Mouse (Mus musculus) urinary bladder, postnatal 36 days (tissue): Measurements from ENCODE around the gene Bnip3.

Experiments used
- DNase-seq, 2 experiments: peaks; one replicate each; pipeline ENCODE4 v3.0.0; 2022; ENCODE audit warnings: low spot score in 2 of 2, mixed read lengths in 1 of 2

The Bnip3 gene

GRCm38 (mm10) chr7:138906441-138906840, 2.9 kb downstream of the Bnip3 start:
- no peak for DNase-seq

- no peak for DNase-seq
Observed at GRCm38 (mm10) chr7:138903886-138904435, 5.4 kb downstream of the Bnip3 start.

- no peak for DNase-seq
Observed at GRCm38 (mm10) chr7:138898743-138899142, 10.6 kb downstream of the Bnip3 start.

- no peak for DNase-seq
Observed at GRCm38 (mm10) chr7:138898122-138898521, 11.2 kb downstream of the Bnip3 start.

- DNase-seq, result no peak
Observed at GRCm38 (mm10) chr7:138885365-138886289, 23.7 kb downstream of the Bnip3 start.

- no peak for DNase-seq
Observed at GRCm38 (mm10) chr7:138883724-138884123, 25.6 kb downstream of the Bnip3 start.

GRCm38 (mm10) chr7:138875031-138875430, 34.3 kb downstream of the Bnip3 start:
- no peak for DNase-seq

GRCm38 (mm10) chr7:138872956-138873355, 36.4 kb downstream of the Bnip3 start:
- no peak for DNase-seq

GRCm38 (mm10) chr7:138868316-138868715, 41.0 kb downstream of the Bnip3 start:
- no peak for DNase-seq

GRCm38 (mm10) chr7:138867286-138867685, 42.0 kb downstream of the Bnip3 start:
- DNase-seq, result no peak

- DNase-seq, result no peak
Observed at GRCm38 (mm10) chr7:138864776-138865175, 44.5 kb downstream of the Bnip3 start.

- DNase-seq, result no peak
Observed at GRCm38 (mm10) chr7:138863950-138864572, 45.3 kb downstream of the Bnip3 start.

- no peak for DNase-seq
Observed at GRCm38 (mm10) chr7:138856670-138857069, 52.6 kb downstream of the Bnip3 start.

GRCm38 (mm10) chr7:138854201-138854600, 55.1 kb downstream of the Bnip3 start:
- no peak for DNase-seq

GRCm38 (mm10) chr7:138853417-138854031, 55.8 kb downstream of the Bnip3 start:
- DNase-seq, result no peak

- DNase-seq, result no peak
Observed at GRCm38 (mm10) chr7:138850083-138850482, 59.2 kb downstream of the Bnip3 start.

- no peak for DNase-seq
Observed at GRCm38 (mm10) chr7:138848028-138848920, 61.0 kb downstream of the Bnip3 start.

- no peak for DNase-seq
Observed at GRCm38 (mm10) chr7:138847316-138848027, 61.8 kb downstream of the Bnip3 start.

GRCm38 (mm10) chr7:138846502-138846991, 62.8 kb downstream of the Bnip3 start:
- no peak for DNase-seq
